Mouse (Mus musculus) right cerebral cortex, postnatal 10 days (tissue): ENCODE data around the gene Olfr20.
"Not testable (repeated sequence)": the region's sequence is repeated elsewhere in the genome, so short reads cannot be mapped to it uniquely, and the experiment has no call there.

Experiments used
- DNase-seq, 2 experiments: peaks; one replicate each; pipeline ENCODE4 v3.0.0; 2021; ENCODE audit warnings: low spot score in 2 of 2

Olfr20 gene

GRCm38 (mm10) chr11:73350483-73350882 is at the start of gene Olfr20:
Gene Olfr20 (plus strand): TSS chr11:73350783.
- no peak for DNase-seq

- no peak for DNase-seq
Measured at GRCm38 (mm10) chr11:73303123-73303522, 47.5 kb upstream of the Olfr20 start.

GRCm38 (mm10) chr11:73315961-73316360 is 34.6 kb upstream of the Olfr20 start:
- no peak for DNase-seq

- DNase-seq = not testable (repeated sequence)
Measured at GRCm38 (mm10) chr11:73318581-73318980, 32.0 kb upstream of the Olfr20 start.

- not testable (repeated sequence) for DNase-seq
Measured at GRCm38 (mm10) chr11:73321064-73321463, 29.5 kb upstream of the Olfr20 start.

GRCm38 (mm10) chr11:73323906-73324830 is 26.4 kb upstream of the Olfr20 start:
- no peak for DNase-seq

- no peak for DNase-seq
Measured at GRCm38 (mm10) chr11:73326485-73326886, 24.1 kb upstream of the Olfr20 start.

GRCm38 (mm10) chr11:73327361-73327760 is 23.2 kb upstream of the Olfr20 start:
- DNase-seq = peak; percentile 21 to 35

GRCm38 (mm10) chr11:73329442-73329841 is 21.1 kb upstream of the Olfr20 start, which contains the start of the genes Aspa, Gm49340 and Spata22:
Gene Aspa (minus strand): TSS chr11:73329596.
Gene Gm49340 (plus strand): TSS chr11:73329741.
Gene Spata22 (plus strand): TSS chr11:73329741.
- DNase-seq = no peak

GRCm38 (mm10) chr11:73333357-73333756 is 17.2 kb upstream of the Olfr20 start:
- no peak for DNase-seq

- DNase-seq = no peak
Measured at GRCm38 (mm10) chr11:73336919-73337318, 13.7 kb upstream of the Olfr20 start.

- no peak for DNase-seq
Measured at GRCm38 (mm10) chr11:73370946-73371345, 20.4 kb downstream of the Olfr20 start, which contains the start of gene Olfr376. Gene Olfr376 (plus strand): TSS chr11:73371246.

- DNase-seq = no peak
Measured at GRCm38 (mm10) chr11:73395374-73395773, 44.8 kb downstream of the Olfr20 start.

- DNase-seq = no peak
Measured at GRCm38 (mm10) chr11:73399514-73399913, 48.9 kb downstream of the Olfr20 start, which contains the start of gene Olfr1. Gene Olfr1 (minus strand): TSS chr11:73399614.
